Mouse (Mus musculus) stomach, embryonic 14.5 days (tissue): ENCODE results near the gene Gm17374. TPM values are rescaled to one million over a fixed set of nuclear protein-coding genes. Genes with fewer than 3 reads are reported as not detected.
"Not testable (repeated sequence)": the region's sequence is repeated elsewhere in the genome, so short reads cannot be mapped to it uniquely, and the experiment has no call there.

ENCODE experiments used
- ATAC-seq: fragments of 200-750 bp; cut with Nextera tagmentation; 2 replicates; pipeline ENCODE4 v1.8.0; 2017; ENCODE audit warnings: low read depth, moderate TSS enrichment; ENCODE audit not compliant: insufficient number of reproducible peaks, insufficient read depth, low FRiP score
- H3K27ac ChIP-seq: fragments of 300-500 bp; sonication (generic); 2 replicates; pipeline ENCODE4 v1.5.1; 2014; ENCODE audit warnings: mild to moderate bottlenecking, low read length, moderate library complexity, mixed read lengths
- H3K27me3 ChIP-seq: fragments of 300-500 bp; sonication (generic); 2 replicates; pipeline ENCODE4 v1.6.1; 2014; ENCODE audit warnings: low read length, control low read depth, mixed read lengths; ENCODE audit not compliant: control insufficient read depth, insufficient read depth
- H3K36me3 ChIP-seq: fragments of 300-500 bp; sonication (generic); 2 replicates; pipeline ENCODE4 v1.6.1; 2014; ENCODE audit warnings: mild to moderate bottlenecking, control low read depth, low read length, moderate library complexity, mixed read lengths; ENCODE audit not compliant: control insufficient read depth, insufficient read depth
- H3K4me1 ChIP-seq: fragments of 300-500 bp; sonication (generic); 2 replicates; pipeline ENCODE4 v1.6.1; 2014; ENCODE audit warnings: low read length, control low read depth, mixed read lengths; ENCODE audit not compliant: control insufficient read depth, insufficient read depth
- H3K4me2 ChIP-seq: fragments of 300-500 bp; sonication (generic); replicated peaks from 2 replicates; pipeline ENCODE4 v1.6.1; 2014; ENCODE audit warnings: low read depth, low read length, control low read depth
- H3K4me3 ChIP-seq: fragments of 300-500 bp; sonication (generic); 2 replicates; pipeline ENCODE4 v1.5.1; 2014; ENCODE audit warnings: low read depth, low read length, control low read depth
- H3K9ac ChIP-seq: fragments of 300-500 bp; sonication (generic); replicated peaks from 2 replicates; pipeline ENCODE4 v1.6.1; 2014; ENCODE audit warnings: low read depth, mild to moderate bottlenecking, control low read depth, low read length, moderate library complexity, mixed read lengths
- H3K9me3 ChIP-seq: fragments of 300-500 bp; sonication (generic); 2 replicates; pipeline ENCODE4 v1.6.1; 2016; ENCODE audit warnings: low read depth, low read length, control low read depth; ENCODE audit not compliant: control insufficient read depth
- WGBS: fragments of 180-500 bp; shearing (Covaris S2); extraction: QIAGEN DNeasy Blood & Tissue Kit; methylation state at CpG from one replicate; pipeline ENCODE4 v1.1.7; 2014; 5-methylcytosine and 5-hydroxymethylcytosine counted together
- polyA plus RNA-seq: library from polyadenylated mRNA; unstranded; fragments of >200 nt; fragmentation: Nextera tagmentation; extraction: Ambion mirVana; gene quantifications from 2 replicates; pipeline ENCODE4 v1.2.1, GENCODE M21; 2014

Gene Gm17374
- not detected in 2 replicates for polyA plus RNA-seq

DNA sequence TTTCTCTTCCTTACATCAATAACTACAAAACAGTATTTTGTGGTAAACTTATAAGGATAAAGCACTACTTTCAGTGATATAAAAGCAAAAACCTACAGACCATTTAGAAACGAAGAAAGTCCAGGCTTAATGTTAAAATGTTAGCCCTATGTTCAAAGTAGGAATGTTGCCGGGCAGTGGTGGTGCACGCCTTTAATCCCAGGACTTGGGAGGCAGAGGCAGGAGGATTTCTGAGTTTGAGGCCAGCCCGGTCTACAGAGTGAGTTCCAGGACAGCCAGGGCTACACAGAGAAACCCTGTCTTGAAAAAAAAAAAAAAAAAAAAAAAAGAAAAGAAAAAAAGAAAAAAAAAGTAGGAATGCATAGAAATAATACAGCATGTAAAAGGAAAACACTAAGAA lies at the start of gene Gm17374:
Gene Gm17374, plus strand, starts transcription at position 301 of the 400 bp plus-strand sequence.
- peaks cover 36% of the 10 kb centered on the region for H3K36me3 ChIP-seq
- ATAC-seq, H3K4me2 ChIP-seq, H3K9me3 ChIP-seq, H3K27ac ChIP-seq, H3K9ac ChIP-seq, H3K27me3 ChIP-seq, H3K4me1 ChIP-seq, H3K4me3 ChIP-seq: not testable (repeated sequence)
- WGBS, result 91% methylated on average over 4 of the region's 4 CpGs

DNA sequence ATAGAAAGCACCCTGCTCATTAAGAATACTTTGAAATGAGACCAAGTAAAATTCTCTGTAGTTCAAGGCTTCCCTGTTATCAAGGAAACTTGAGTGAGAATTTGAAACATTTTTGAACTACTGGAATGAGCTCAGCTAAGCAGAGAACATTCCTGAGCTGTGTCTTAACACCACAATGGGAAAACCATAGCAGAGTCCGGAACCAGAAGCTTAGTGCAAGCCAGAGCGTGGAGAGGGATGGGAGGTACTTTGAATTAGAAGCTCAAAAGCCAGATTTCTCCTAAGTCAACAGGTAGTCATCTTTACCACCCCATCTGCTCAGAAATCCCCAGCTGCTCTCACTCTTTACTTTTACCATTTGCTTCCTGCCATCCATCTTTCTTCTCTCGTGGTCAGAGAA lies 46.9 kb upstream of the Gm17374 start:
- no peak for ATAC-seq
- no peak overlapping the region for H3K9ac ChIP-seq
- H3K9me3 ChIP-seq, result no peaks in the 10 kb centered on the region
- 58% methylated on average over 3 of the region's 3 CpGs for WGBS
- H3K4me3 ChIP-seq, result no peak overlapping the region
- no peaks in the 10 kb centered on the region for H3K4me1 ChIP-seq
- no peaks in the 10 kb centered on the region for H3K36me3 ChIP-seq
- no peak overlapping the region for H3K27ac ChIP-seq
- no peak overlapping the region for H3K4me2 ChIP-seq
- H3K27me3 ChIP-seq, result no peaks in the 10 kb centered on the region

DNA sequence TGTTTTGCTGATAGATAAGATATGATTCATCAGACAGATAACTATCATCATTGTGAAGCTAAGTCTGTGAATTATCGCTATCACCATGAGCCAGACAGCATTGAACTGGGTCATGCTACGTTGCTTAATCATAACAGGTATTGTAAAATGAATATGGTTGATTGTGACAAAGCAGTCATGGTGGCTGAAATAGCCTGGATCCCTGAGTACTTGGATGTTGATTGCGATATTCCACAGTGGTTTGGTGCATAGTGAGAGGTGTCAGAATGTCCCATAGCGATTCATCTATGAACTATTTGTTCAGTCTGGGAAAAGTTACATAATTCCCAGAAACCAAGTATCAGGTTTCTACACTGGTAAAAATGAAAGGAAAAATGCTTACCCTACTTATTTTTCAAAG lies 44.2 kb upstream of the Gm17374 start:
- no peaks in the 10 kb centered on the region for H3K9me3 ChIP-seq
- no peaks in the 10 kb centered on the region for H3K27me3 ChIP-seq
- no peak for ATAC-seq
- no peaks in the 10 kb centered on the region for H3K4me1 ChIP-seq
- H3K36me3 ChIP-seq, result no peaks in the 10 kb centered on the region
- H3K9ac ChIP-seq, result no peak overlapping the region
- H3K27ac ChIP-seq, result no peak overlapping the region
- H3K4me2 ChIP-seq, result no peak overlapping the region
- 86% methylated on average over 4 of the region's 4 CpGs for WGBS
- no peak overlapping the region for H3K4me3 ChIP-seq

DNA sequence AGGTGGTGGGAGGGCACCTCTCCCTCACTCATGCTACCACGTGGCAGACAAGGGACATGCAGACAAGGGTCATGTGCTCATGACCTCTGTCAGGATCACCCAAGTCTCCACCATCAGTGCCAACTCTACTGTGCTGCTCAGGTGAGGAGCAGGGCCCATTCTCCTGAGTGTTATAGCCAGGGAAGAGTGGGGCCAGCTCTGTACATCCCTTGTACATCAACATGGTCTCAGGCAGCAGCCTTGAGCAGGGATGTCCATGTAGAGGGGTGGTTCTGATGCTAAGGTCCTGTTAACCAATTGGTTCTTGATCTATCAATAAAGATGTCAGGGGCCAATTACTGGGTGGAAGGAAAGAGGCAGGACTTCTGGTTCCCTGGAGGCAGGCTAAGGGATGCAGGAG lies 42.9 kb upstream of the Gm17374 start:
- 39% methylated on average over 1 of the region's 1 CpGs for WGBS
- Histone ChIP-seq H3K4me1 (no peaks in the 10 kb centered on the region), H3K27me3 (no peaks in the 10 kb centered on the region), H3K27ac (no peak overlapping the region), H3K36me3 (no peaks in the 10 kb centered on the region), H3K9ac (no peak overlapping the region), H3K4me3 (no peak overlapping the region), H3K4me2 (no peak overlapping the region), H3K9me3 (no peaks in the 10 kb centered on the region)
- ATAC-seq, result no peak

DNA sequence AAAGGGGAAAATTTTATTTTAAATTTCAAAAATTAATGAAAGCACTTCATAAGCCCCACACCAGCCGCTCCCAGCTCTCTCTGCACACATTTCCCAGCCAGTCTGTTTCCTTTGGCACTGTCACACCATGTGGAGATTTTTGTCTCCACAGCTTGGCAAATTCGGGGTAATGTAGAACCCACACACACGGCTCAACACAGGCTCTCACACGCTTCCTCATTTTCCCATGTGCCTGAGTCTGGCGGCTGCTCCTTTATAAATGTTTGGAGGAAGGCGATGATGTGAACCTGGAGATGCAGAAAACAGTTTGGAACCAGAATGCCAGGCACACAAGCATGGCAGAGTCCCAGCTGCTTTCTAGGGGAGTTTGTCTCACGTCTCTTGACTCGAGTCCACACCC lies 38.0 kb upstream of the Gm17374 start:
- no peaks in the 10 kb centered on the region for H3K27me3 ChIP-seq
- H3K4me3 ChIP-seq, result no peak overlapping the region
- H3K4me1 ChIP-seq, result no peaks in the 10 kb centered on the region
- H3K36me3 ChIP-seq, result no peaks in the 10 kb centered on the region
- no peak overlapping the region for H3K4me2 ChIP-seq
- 89% methylated on average over 8 of the region's 8 CpGs for WGBS
- H3K27ac ChIP-seq, result no peak overlapping the region
- no peak for ATAC-seq
- no peaks in the 10 kb centered on the region for H3K9me3 ChIP-seq
- no peak overlapping the region for H3K9ac ChIP-seq

DNA sequence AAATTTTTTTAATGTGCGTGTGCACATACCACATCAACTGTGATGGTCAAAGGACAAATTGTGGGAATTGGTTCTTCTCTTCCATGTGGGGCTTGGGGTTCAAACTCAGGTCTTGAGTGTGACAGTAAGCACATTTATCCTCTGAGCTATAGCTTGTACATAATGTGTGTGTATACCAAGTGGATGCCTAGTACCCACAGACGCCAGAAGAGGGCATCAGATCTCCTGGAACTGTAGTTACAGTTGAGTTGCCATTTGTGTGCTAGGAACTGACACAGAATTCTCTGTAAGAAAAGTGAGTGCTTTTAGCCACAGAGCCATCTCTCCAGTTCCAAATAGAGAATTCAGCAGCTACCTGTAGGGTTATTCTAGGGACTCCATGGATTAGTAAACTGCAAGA lies 26.3 kb upstream of the Gm17374 start:
- Histone ChIP-seq H3K9me3 (no peaks in the 10 kb centered on the region), H3K4me3 (no peak overlapping the region), H3K27ac (no peak overlapping the region), H3K36me3 (peaks cover 37% of the 10 kb centered on the region), H3K4me1 (no peaks in the 10 kb centered on the region), H3K27me3 (no peaks in the 10 kb centered on the region), H3K9ac (no peak overlapping the region), H3K4me2 (no peak overlapping the region)
- WGBS, result 87% methylated on average over 2 of the region's 2 CpGs
- ATAC-seq, result no peak

DNA sequence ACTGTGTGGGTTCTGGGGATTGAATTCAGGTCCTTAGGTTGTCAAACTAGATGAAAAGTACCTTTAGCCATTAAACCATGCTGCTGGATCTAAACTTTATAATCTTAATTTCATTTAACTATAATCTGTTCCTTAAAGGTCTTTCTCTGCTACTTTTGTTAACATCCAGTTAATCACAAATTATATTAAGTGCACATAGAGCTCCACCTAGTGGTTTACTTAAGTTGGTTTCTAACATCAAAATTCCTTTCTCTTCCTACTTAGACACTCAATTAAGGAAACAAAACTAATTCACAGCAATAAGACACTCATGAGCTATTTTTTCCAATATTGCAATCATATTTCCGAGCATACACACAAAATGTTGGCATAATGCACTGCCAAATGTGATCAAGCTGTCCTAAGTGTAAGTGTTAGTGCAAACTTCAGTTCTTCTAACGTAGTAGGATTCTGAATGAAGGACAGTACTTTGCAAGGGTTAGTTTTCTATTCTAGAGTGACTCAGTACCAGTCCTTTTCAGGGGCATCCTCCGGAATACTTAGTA lies 7.4 kb downstream of the Gm17374 start:
- Histone ChIP-seq H3K4me1 (no peaks in the 10 kb centered on the region), H3K4me2 (no peak overlapping the region), H3K36me3 (peaks cover 36% of the 10 kb centered on the region), H3K9me3 (no peaks in the 10 kb centered on the region), H3K9ac (no peak overlapping the region), H3K4me3 (no peak overlapping the region), H3K27me3 (no peaks in the 10 kb centered on the region), H3K27ac (no peak overlapping the region)
- WGBS, result 83% methylated on average over 3 of the region's 3 CpGs
- no peak for ATAC-seq

DNA sequence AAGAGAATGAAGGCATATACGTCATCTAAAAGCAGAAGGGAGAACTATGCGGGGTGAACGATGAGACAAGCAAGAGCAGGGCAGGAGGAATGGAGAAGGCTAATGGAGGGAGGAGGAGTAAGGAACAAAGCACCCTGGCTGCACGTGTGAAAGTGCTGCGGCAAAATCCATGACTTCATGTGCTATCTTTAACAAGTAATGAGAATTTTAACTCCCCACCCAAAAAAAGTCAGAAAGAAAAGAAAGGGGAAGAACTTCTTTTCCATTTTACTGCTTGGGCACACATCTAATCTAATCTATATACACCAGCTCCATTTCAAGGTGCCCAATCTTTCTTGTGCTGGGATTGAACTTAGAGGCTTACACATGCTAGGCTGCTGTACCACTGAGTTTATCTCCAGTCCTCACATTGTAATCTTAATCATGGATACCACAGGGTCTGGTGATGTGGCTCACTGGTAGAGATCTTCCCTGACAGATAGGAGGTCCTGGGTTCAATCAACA lies 11.6 kb downstream of the Gm17374 start:
- H3K27me3 ChIP-seq, result no peaks in the 10 kb centered on the region

DNA sequence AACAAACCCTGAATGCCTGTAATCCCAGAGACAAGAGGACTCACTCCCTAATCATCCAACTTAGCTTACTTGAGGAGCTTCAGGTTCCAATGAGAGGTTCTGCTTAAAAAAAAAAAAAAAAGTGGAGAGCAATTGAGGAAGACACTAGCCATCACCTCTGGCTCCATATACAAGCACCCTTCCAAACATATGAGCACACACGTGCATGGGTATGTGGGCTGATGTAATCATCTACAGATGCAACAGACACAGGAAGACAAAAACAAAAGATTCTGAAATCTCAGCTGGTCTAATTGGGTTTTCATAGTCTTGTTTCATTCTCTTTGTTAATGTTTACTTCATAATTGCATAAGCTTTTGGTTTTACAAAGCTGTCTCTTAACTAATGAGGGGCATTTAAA lies 17.2 kb downstream of the Gm17374 start:
- peaks cover 9% of the 10 kb centered on the region for H3K4me1 ChIP-seq
- no peak overlapping the region for H3K4me3 ChIP-seq
- H3K27me3 ChIP-seq, result no peaks in the 10 kb centered on the region
- no peak for ATAC-seq
- H3K36me3 ChIP-seq, result peaks cover 15% of the 10 kb centered on the region; the same call in 1 of the 2 replicates
- no peak overlapping the region for H3K4me2 ChIP-seq
- H3K9ac ChIP-seq, result no peak overlapping the region
- H3K27ac ChIP-seq, result no peak overlapping the region
- 79% methylated on average over 1 of the region's 1 CpGs for WGBS
- no peaks in the 10 kb centered on the region for H3K9me3 ChIP-seq

More for the DNA sequence above, 11.6 kb downstream of the Gm17374 start:
- Histone ChIP-seq H3K4me2 (no peak overlapping the region), H3K36me3 (peaks cover 27% of the 10 kb centered on the region; the same call in 1 of the 2 replicates), H3K4me3 (no peak overlapping the region), H3K4me1 (no peaks in the 10 kb centered on the region), H3K27ac (no peak overlapping the region), H3K9ac (no peak overlapping the region), H3K9me3 (no peaks in the 10 kb centered on the region)
- no peak for ATAC-seq
- 93% methylated on average over 5 of the region's 5 CpGs for WGBS
